Mouse (Mus musculus) hindbrain, embryonic 16.5 days (tissue): ENCODE measurements around the gene Cul1. TPM values are rescaled to one million over a fixed set of nuclear protein-coding genes. Genes with fewer than 3 reads are reported as not detected.

Experiments
- ATAC-seq: fragments of 200-750 bp; cut with Nextera tagmentation; 2 replicates; pipeline ENCODE4 v1.8.0; 2017; ENCODE audit warnings: moderate TSS enrichment, moderate library complexity
- H3K27ac ChIP-seq: fragments of 300-500 bp; sonication (generic); 2 replicates; pipeline ENCODE4 v1.5.1; 2014; ENCODE audit warnings: low read depth, mild to moderate bottlenecking, control low read depth, low read length, moderate library complexity
- H3K27me3 ChIP-seq: fragments of 300-500 bp; sonication (generic); replicated peaks from 2 replicates; pipeline ENCODE4 v1.6.1; 2014; ENCODE audit warnings: low read length; ENCODE audit not compliant: control insufficient read depth, insufficient read depth
- H3K36me3 ChIP-seq: fragments of 300-500 bp; sonication (generic); 2 replicates; pipeline ENCODE4 v1.6.1; 2014; ENCODE audit warnings: mild to moderate bottlenecking, low read length, moderate library complexity, mixed read lengths; ENCODE audit not compliant: control insufficient read depth, insufficient read depth
- H3K4me1 ChIP-seq: fragments of 300-500 bp; sonication (generic); 2 replicates; pipeline ENCODE4 v1.6.1; 2014; ENCODE audit warnings: low read depth, low read length; ENCODE audit not compliant: control insufficient read depth, insufficient read depth
- H3K4me2 ChIP-seq: fragments of 300-500 bp; sonication (generic); 2 replicates; pipeline ENCODE4 v1.6.1; 2014; ENCODE audit warnings: mild to moderate bottlenecking, low read length, control low read depth, moderate library complexity
- H3K4me3 ChIP-seq: fragments of 300-500 bp; sonication (generic); 2 replicates; pipeline ENCODE4 v1.5.1; 2014; ENCODE audit warnings: mild to moderate bottlenecking, low read length, control low read depth, moderate library complexity
- H3K9ac ChIP-seq: fragments of 300-500 bp; sonication (generic); 2 replicates; pipeline ENCODE4 v1.6.1; 2014; ENCODE audit warnings: low read depth, mild to moderate bottlenecking, control low read depth, low read length, moderate library complexity
- H3K9me3 ChIP-seq: fragments of 300-500 bp; sonication (generic); 2 replicates; pipeline ENCODE4 v1.6.1; 2014; ENCODE audit warnings: mild to moderate bottlenecking, low read length, moderate library complexity; ENCODE audit not compliant: control insufficient read depth
- WGBS: fragments of 180-500 bp; shearing (Covaris S2); extraction: QIAGEN DNeasy Blood & Tissue Kit; methylation state at CpG from one replicate; pipeline ENCODE4 v1.1.7; 2014; 5-methylcytosine and 5-hydroxymethylcytosine counted together
- polyA plus RNA-seq: library from polyadenylated mRNA; unstranded; fragments of >200 nt; fragmentation: Nextera tagmentation; extraction: Ambion mirVana; gene quantifications from 2 replicates; pipeline ENCODE4 v1.2.1, GENCODE M21; 2015

The Cul1 gene
- polyA plus RNA-seq, 1 experiment from 2014 or later = 118 TPM

DNA sequence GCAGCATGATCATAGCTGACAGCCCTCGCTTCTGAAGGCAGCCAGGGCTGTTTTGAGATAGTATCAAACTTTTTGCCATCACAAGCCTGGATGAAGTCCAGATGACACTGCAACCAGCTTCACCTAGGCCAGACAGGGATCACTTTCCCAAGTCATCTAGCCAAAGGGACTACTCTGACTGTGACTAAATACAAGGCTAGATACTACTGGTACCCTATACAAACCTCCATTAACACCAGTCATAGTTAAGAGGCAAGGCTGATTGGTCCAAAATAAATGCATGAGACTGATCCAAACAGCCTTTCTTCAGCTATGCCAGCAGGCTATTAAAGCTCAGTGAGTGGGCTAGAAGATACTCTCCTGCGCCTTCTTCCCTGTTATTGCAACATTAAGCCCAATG is 119.7 kb downstream of the Cul1 start:
- Histone ChIP-seq H3K9me3 (no peaks in the 10 kb centered on the region), H3K27me3 (no peaks in the 10 kb centered on the region), H3K9ac (no peak overlapping the region), H3K27ac (no peak overlapping the region), H3K4me1 (no peaks in the 10 kb centered on the region), H3K4me2 (no peak overlapping the region), H3K4me3 (no peak overlapping the region), H3K36me3 (peaks cover 12% of the 10 kb centered on the region)
- WGBS = 89% methylated on average over 2 of the region's 2 CpGs
- no peak for ATAC-seq

Other genes starting within 250 kb of the Cul1 start
- 45.9 and 46.5 TPM in 2 replicates for gene Ezh2, start 141.9 kb downstream of the Cul1 start, polyA plus RNA-seq